Mouse (Mus musculus) ES-Bruce4 (cell line): Measurements from ENCODE around the gene 5830473C10Rik.

Source experiments
- CTCF ChIP-seq: IDR thresholded peaks from one replicate; pipeline ENCODE4 v1.8.1; 2011; ENCODE audit warnings: low read depth, low read length
- EP300 ChIP-seq: IDR thresholded peaks from 2 replicates; pipeline ENCODE4 v1.6.1; 2011; ENCODE audit warnings: low read depth, low read length; ENCODE audit not compliant: insufficient read depth
- POLR2A ChIP-seq: IDR thresholded peaks from one replicate; pipeline ENCODE4 v1.8.1; 2011; ENCODE audit warnings: low read length; ENCODE audit not compliant: insufficient read depth

GRCm38 (mm10) chr5:90577751-90578150, 16.8 kb downstream of the 5830473C10Rik start:
- no peak for TF ChIP-seq CTCF
- no peak for TF ChIP-seq POLR2A
- TF ChIP-seq EP300, result no peak
